Mouse (Mus musculus) spleen, adult 2 months (tissue): Measurements from ENCODE around the gene Gm49342.

Experiments used
- CTCF ChIP-seq: fragments of 200-500 bp; IDR thresholded peaks from 2 replicates; pipeline ENCODE4 v1.5.1; 2011; ENCODE audit warnings: mild to moderate bottlenecking, inconsistent platforms; ENCODE audit not compliant: insufficient read depth, insufficient read length, insufficient replicate concordance; ENCODE audit errors: extremely low read depth
- POLR2A ChIP-seq: fragments of 200-500 bp; IDR thresholded peaks from 2 replicates; pipeline ENCODE4 v1.6.1; 2011; ENCODE audit warnings: low read depth, low read length, inconsistent platforms

- no peak for TF ChIP-seq POLR2A
- no peak for TF ChIP-seq CTCF
These were observed 5.4 kb upstream of the Gm49342 start for GRCm38 (mm10) chr14:50938940-50939339.
